16 mouse cellular contexts compared by ENCODE assay signal in genomic region chr14:32050171-32050570, GRCm38 (mm10). TPM values are rescaled to one million over a fixed set of nuclear protein-coding genes. Genes with fewer than 3 reads are reported as not detected.
"Had no signal": no experiment of that assay in that cellular context is flagged by ENCODE, and none has a peak within 500 bp of the region (broad histone marks: within the 10 kb centered on the region; RNA-seq: fewer than 3 reads in every experiment).

No protein-coding gene starts in this region.

- H3K4me1 ChIP-seq: limb, embryonic 15.5 days; neural tube, embryonic 15.5 days had no signal

- H3K9ac ChIP-seq: limb, embryonic 15.5 days; liver, embryonic 12.5 days; lung, embryonic 14.5 days; neural tube, embryonic 15.5 days had no signal

- ATAC-seq: liver, embryonic 12.5 days had no signal

- H3K27ac ChIP-seq: limb, embryonic 15.5 days; liver, embryonic 12.5 days; macrophage; neural tube, embryonic 15.5 days had no signal

- H3K4me3 ChIP-seq: limb, embryonic 15.5 days; liver, embryonic 12.5 days; megakaryocyte, embryonic 14.5 days; neural tube, embryonic 15.5 days had no signal

- H3K36me3 ChIP-seq: limb, embryonic 15.5 days; liver, embryonic 12.5 days; neural tube, embryonic 15.5 days had no signal

- H3K9me3 ChIP-seq: limb, embryonic 15.5 days; neural tube, embryonic 15.5 days had no signal

- DNase-seq: kidney, adult 8-10 months; kidney, postnatal 25 days; layer of hippocampus, postnatal 36 days; lung, embryonic 14.5 days; lung, postnatal 14 days; right cerebral cortex, adult 18-20 months; right cerebral cortex, postnatal 25 days; thymus, adult 2 months; thymus, postnatal 25 days had no signal

- H3K4me2 ChIP-seq: limb, embryonic 15.5 days; liver, embryonic 12.5 days; lung, embryonic 14.5 days; midbrain, embryonic 11.5 days; neural tube, embryonic 15.5 days had no signal

- H3K27me3 ChIP-seq: limb, embryonic 15.5 days; liver, embryonic 12.5 days; neural tube, embryonic 15.5 days had no signal

RNA-seq across cellular contexts. Expression of gene Galnt15, which starts 21.4 kb away (rescaled TPM):
- polyA plus RNA-seq: limb, embryonic 11.5 days; liver, embryonic 12.5 days; macrophage had no signal
